Mouse (Mus musculus) neural tube, embryonic 13.5 days (tissue): ENCODE data around the gene Nyap2. TPM values are rescaled to one million over a fixed set of nuclear protein-coding genes. Genes with fewer than 3 reads are reported as not detected.
A peak's percentile ranks its signal among the peaks of the same experiment; 100 is the strongest.

Experiments
- ATAC-seq: fragments of 200-750 bp; cut with Nextera tagmentation; 2 replicates; pipeline ENCODE4 v1.8.0; 2017; ENCODE audit warnings: low read depth, mild to moderate bottlenecking, moderate TSS enrichment, moderate library complexity
- H3K27ac ChIP-seq: fragments of 300-500 bp; sonication (generic); replicated peaks from 2 replicates; pipeline ENCODE4 v1.5.1; 2015; ENCODE audit warnings: moderate library complexity, mild to moderate bottlenecking, inconsistent platforms
- H3K27me3 ChIP-seq: fragments of 300-500 bp; sonication (generic); 2 replicates; pipeline ENCODE4 v1.6.1; 2015; ENCODE audit warnings: mild to moderate bottlenecking, inconsistent platforms
- H3K36me3 ChIP-seq: fragments of 300-500 bp; sonication (generic); 2 replicates; pipeline ENCODE4 v1.6.1; 2015; ENCODE audit warnings: mild to moderate bottlenecking, inconsistent platforms
- H3K4me1 ChIP-seq: fragments of 300-500 bp; sonication (generic); replicated peaks from 2 replicates; pipeline ENCODE4 v1.6.1; 2015; ENCODE audit warnings: inconsistent platforms
- H3K4me2 ChIP-seq: fragments of 300-500 bp; sonication (generic); 2 replicates; pipeline ENCODE4 v1.6.1; 2015; ENCODE audit warnings: inconsistent platforms, mild to moderate bottlenecking, moderate library complexity
- H3K4me3 ChIP-seq: fragments of 300-500 bp; sonication (generic); 2 replicates; pipeline ENCODE4 v1.5.1; 2015; ENCODE audit warnings: mild to moderate bottlenecking, inconsistent platforms
- H3K9ac ChIP-seq: fragments of 300-500 bp; sonication (generic); 2 replicates; pipeline ENCODE4 v1.6.1; 2015; ENCODE audit warnings: moderate library complexity, mild to moderate bottlenecking, inconsistent platforms
- H3K9me3 ChIP-seq: fragments of 300-500 bp; sonication (generic); 2 replicates; pipeline ENCODE4 v1.6.1; 2016; ENCODE audit warnings: inconsistent platforms
- WGBS: fragments of 180-500 bp; shearing (Covaris S2); methylation state at CpG from one replicate; pipeline ENCODE4 v1.1.7; 2015; 5-methylcytosine and 5-hydroxymethylcytosine counted together
- polyA plus RNA-seq: library from polyadenylated mRNA; unstranded; fragments of >200 nt; fragmentation: Nextera tagmentation; extraction: Ambion mirVana; gene quantifications from 2 replicates; pipeline ENCODE4 v1.2.1, GENCODE M21; 2015

The Nyap2 gene
- polyA plus RNA-seq, 1 experiment from 2014 or later = 21.4 TPM

DNA sequence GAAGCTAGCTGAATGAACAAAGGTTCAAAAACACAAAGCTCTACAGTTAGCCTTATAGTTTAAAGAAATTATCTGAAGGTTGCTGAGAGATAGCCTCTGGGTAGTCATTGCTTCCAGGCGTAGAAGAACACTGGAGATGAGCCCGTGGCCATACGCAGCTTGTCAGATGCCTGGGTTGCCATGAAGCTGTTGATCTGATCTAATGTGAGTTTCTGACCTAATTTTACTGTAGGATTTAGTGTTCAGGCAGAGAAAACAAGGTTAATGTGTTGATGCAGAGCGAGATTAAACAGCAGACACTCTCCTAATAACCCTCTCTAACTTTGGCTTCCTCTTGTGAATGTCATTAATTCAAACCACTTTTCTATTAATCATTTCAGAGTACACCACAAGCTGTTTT is 16.1 kb downstream of the Nyap2 start:
- Histone ChIP-seq H3K36me3 (no peaks in the 10 kb centered on the region), H3K4me1 (peaks cover 6% of the 10 kb centered on the region; the same call in 1 of the 2 replicates), H3K4me3 (no peak overlapping the region), H3K9me3 (no peaks in the 10 kb centered on the region), H3K27me3 (no peaks in the 10 kb centered on the region), H3K9ac (no peak overlapping the region), H3K27ac (no peak overlapping the region), H3K4me2 (no peak overlapping the region)
- WGBS = 82% methylated on average over 4 of the region's 4 CpGs
- no peak for ATAC-seq

DNA sequence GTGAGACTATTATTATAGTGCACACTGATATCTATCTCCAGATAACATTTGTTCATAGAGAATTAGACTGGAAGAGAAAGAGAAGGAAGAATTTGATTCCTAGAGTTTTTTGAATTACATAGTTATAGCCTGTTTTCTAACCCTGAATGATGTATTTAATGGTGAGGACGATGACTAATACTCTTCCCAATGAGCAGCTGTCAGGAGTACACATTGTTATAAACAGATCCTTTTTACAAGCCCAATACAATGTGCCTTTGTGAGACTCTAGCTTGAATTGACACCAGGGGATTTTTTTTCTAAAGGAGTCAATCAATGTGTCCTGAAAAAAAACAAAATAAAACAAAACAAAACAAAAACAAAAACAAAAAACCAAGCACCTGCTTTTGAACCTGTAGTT is 22.2 kb downstream of the Nyap2 start:
- WGBS = 14% methylated on average over 1 of the region's 1 CpGs
- no peak overlapping the region for H3K4me3 ChIP-seq
- ATAC-seq = no peak
- H3K9me3 ChIP-seq = no peaks in the 10 kb centered on the region
- H3K36me3 ChIP-seq = no peaks in the 10 kb centered on the region
- H3K27ac ChIP-seq = no peak overlapping the region
- H3K4me1 ChIP-seq = 0 out of 2 replicates have a peak, but pooled peaks cover 11% of the 10 kb centered on the region
- no peak overlapping the region for H3K9ac ChIP-seq
- H3K4me2 ChIP-seq = no peak overlapping the region
- H3K27me3 ChIP-seq = no peaks in the 10 kb centered on the region

DNA sequence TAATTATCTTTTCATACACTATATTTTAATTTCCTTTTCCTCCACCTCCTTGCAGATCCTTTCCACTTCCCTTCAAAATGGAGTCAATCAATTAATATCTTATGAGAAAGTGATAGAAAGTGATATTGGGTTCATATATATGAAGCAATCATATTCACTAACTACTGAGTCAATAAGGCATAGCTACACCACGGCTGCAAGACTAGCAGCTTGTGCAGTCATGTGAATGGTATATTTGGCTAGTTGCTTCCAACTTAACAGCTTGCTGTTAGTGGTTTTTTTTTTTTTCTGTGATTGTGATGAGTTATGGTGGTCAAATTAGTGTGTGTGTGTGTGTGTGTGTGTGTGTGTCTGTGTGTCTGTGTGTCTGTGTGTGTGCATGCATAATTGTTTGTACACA is 25.0 kb downstream of the Nyap2 start:
- Histone ChIP-seq H3K9ac (no peak overlapping the region), H3K4me2 (no peak overlapping the region), H3K27ac (no peak overlapping the region), H3K9me3 (no peaks in the 10 kb centered on the region), H3K36me3 (no peaks in the 10 kb centered on the region), H3K4me1 (0 out of 2 replicates have a peak, but pooled peaks cover 8% of the 10 kb centered on the region), H3K27me3 (no peaks in the 10 kb centered on the region), H3K4me3 (no peak overlapping the region)
- 63% methylated on average over 1 of the region's 1 CpGs for WGBS
- ATAC-seq = no peak

DNA sequence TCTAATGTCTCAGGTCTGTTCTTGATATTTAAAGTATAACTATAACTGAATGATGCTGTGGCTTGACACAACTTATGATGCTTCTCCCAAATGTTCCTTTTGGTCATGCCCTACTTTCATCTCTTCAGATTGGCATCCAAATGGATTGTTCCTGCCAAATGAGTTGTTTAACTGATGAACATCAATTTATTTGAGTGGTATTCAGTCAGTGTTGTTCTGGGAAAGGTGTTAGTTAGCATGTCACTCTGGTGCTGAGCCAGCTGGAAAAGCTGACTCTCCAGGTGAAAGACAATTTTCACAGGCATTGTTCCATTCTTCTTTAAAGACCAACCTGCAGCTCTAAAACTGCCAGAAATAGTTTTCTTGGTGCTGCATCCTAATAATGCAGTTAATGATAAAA is 43.0 kb downstream of the Nyap2 start:
- ATAC-seq = no peak
- H3K9me3 ChIP-seq = no peaks in the 10 kb centered on the region
- H3K27me3 ChIP-seq = no peaks in the 10 kb centered on the region
- no peak overlapping the region for H3K27ac ChIP-seq
- H3K4me1 ChIP-seq = no peaks in the 10 kb centered on the region
- H3K36me3 ChIP-seq = no peaks in the 10 kb centered on the region
- H3K4me2 ChIP-seq = no peak overlapping the region
- no peak overlapping the region for H3K9ac ChIP-seq
- H3K4me3 ChIP-seq = no peak overlapping the region

DNA sequence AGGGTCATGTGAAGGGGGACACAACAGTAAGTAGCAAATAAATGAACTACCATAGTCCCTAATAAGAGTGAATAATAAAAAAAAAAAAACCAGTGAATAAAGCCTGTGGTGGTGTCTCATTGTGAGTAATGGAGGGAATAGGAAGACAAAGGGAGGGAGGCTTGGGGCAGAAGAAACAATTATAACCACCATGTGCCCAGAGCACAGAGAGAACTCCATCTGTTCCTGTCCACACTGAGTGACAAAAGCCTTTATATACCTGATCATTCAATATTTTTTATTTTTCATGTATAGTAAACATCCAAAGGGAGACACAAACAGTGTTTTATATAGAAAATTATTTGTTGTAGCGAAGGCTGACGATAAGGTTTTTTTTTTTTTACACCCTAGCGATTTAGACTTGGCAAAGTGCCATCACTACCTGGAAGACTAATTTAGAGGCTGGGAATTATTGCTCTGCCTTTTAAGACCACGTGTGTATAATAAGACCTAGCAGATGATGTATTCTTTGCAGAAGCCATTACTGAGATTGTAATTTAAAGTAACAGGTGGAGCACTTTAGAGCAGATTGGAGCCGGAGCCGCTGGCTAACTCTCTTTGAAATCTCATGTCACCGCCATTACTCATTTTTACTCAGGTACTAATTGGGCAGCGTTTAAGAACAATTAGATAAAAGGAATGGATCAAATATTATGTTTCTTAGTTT is 55.4 kb downstream of the Nyap2 start:
- H3K4me1 ChIP-seq = 0 out of 2 replicates have a peak, but pooled peaks cover 9% of the 10 kb centered on the region
- H3K4me2 ChIP-seq = no peak overlapping the region
- peak; percentile 79 for ATAC-seq
- H3K36me3 ChIP-seq = no peaks in the 10 kb centered on the region
- no peaks in the 10 kb centered on the region for H3K9me3 ChIP-seq
- H3K4me3 ChIP-seq = no peak overlapping the region
- H3K27ac ChIP-seq = 0 out of 2 replicates have a peak overlapping the region, but pooled peaks have one; percentile 46
- H3K9ac ChIP-seq = no peak overlapping the region
- no peaks in the 10 kb centered on the region for H3K27me3 ChIP-seq
- WGBS = 54% methylated on average over 8 of the region's 8 CpGs

DNA sequence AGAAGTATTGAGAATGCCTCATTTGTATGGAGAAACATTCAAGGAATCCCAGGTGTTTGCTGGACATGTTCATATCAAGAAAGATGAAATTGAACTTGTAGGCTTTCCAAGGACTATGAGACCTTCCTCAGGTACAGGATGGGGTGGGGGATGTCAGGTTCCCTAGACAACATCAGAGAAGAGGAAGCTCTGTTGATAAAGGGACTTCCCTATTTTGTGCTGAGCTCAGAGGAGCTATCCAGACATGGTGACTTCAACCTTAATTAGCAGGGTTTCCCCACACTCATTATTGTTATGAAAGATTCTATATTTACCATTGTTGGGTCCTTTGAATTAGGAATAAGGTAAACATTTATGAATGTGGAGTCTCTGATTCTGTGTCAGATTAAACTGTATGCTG is 67.1 kb downstream of the Nyap2 start:
- H3K27me3 ChIP-seq = no peaks in the 10 kb centered on the region
- no peak for ATAC-seq

DNA sequence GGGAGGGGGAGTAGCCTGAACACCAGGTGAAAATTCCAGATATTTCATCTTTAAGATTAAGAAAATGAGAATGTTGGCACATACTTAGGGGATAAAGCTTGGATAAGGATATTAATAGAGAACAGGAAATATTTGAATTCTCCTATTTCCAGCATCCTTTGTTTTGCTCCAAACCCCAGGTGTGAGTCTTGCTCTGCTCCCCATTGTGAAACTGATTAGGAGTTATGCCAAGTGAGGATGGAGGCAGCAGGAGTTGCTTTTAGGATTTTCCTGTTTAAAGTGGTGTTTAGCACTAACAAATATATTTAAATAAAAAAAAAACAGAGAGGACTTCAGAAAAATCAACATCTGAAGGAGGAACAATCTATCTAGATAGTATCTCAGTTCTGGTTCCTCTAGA is 68.8 kb downstream of the Nyap2 start:
- no peak overlapping the region for H3K4me2 ChIP-seq
- H3K9me3 ChIP-seq = no peaks in the 10 kb centered on the region
- H3K4me1 ChIP-seq = no peaks in the 10 kb centered on the region
- H3K27ac ChIP-seq = no peak overlapping the region
- no peaks in the 10 kb centered on the region for H3K27me3 ChIP-seq
- H3K36me3 ChIP-seq = no peaks in the 10 kb centered on the region
- H3K9ac ChIP-seq = no peak overlapping the region
- H3K4me3 ChIP-seq = no peak overlapping the region
- no peak for ATAC-seq

More for the DNA sequence above, 67.1 kb downstream of the Nyap2 start:
- H3K4me1 ChIP-seq = no peaks in the 10 kb centered on the region
- no peak overlapping the region for H3K27ac ChIP-seq
- H3K4me2 ChIP-seq = no peak overlapping the region
- no peak overlapping the region for H3K4me3 ChIP-seq
- no peaks in the 10 kb centered on the region for H3K36me3 ChIP-seq
- no peak overlapping the region for H3K9ac ChIP-seq
- H3K9me3 ChIP-seq = no peaks in the 10 kb centered on the region

DNA sequence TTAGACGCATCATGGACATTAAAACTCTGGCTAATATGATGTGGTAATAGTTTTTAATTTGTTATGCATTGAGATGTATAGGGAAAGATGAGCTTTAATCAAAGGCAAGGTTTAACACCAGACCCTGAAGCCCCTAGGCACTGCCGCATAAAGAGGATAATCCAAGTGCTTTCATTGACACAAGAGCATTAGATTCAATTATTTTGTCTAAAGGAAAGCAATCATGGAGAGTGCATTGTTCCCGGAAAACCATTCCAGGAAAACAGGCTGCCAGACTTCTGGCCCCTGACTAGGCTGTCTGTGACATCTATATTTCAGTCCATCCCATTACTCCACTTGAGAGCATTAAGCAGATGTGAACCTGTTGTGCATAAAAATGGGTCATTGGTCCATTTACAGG is 92.5 kb downstream of the Nyap2 start:
- no peak overlapping the region for H3K4me3 ChIP-seq
- H3K27me3 ChIP-seq = no peaks in the 10 kb centered on the region
- ATAC-seq = no peak
- no peak overlapping the region for H3K4me2 ChIP-seq
- no peak overlapping the region for H3K27ac ChIP-seq
- H3K9me3 ChIP-seq = no peaks in the 10 kb centered on the region
- 36% methylated on average over 3 of the region's 3 CpGs for WGBS
- H3K9ac ChIP-seq = no peak overlapping the region
- no peaks in the 10 kb centered on the region for H3K36me3 ChIP-seq
- peaks cover 6% of the 10 kb centered on the region; the same call in 1 of the 2 replicates for H3K4me1 ChIP-seq

DNA sequence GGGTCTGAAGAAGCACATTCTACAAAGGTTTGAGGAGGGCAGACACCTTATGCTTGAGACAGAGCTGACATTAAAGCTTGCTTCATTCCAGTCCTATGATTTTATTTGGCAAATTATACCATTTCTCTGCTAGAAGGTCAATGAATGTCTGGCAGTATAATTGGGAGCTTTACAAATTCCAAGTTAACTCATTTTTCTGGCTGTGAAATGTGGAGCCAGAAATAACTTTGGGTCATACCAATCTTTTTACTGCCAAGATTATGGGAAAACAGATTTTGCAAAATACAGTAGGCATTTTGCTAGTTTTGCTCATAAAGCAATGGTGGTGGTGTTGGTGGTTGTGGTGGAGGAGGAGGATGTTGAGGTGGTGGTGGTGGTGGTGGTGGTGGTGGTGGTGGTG is 96.0 kb downstream of the Nyap2 start:
- no peak for ATAC-seq
- Histone ChIP-seq H3K36me3 (no peaks in the 10 kb centered on the region), H3K9ac (no peak overlapping the region), H3K9me3 (no peaks in the 10 kb centered on the region), H3K27ac (no peak overlapping the region), H3K27me3 (no peaks in the 10 kb centered on the region), H3K4me2 (no peak overlapping the region), H3K4me3 (no peak overlapping the region), H3K4me1 (peaks cover 6% of the 10 kb centered on the region; the same call in 1 of the 2 replicates)

DNA sequence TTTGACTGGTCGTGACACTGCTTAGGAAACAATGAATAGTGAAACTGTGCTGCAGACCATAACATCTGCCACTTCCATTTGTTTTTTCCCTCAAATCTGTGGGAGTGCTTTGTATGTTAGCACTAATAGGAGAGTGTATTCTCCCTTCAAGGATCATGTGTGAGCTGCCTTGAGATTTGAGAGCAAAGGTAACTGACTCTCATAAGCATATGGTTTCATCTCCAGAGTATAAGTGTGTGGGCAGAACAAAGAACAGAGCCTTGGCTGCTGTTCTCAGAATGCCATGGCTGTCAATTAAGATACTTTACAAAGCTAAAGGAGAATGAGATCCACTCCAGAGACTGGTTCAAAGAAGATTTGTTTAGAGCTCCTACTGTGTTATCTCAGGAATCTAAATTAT is 96.6 kb downstream of the Nyap2 start:
- 76% methylated on average over 1 of the region's 1 CpGs for WGBS
- ATAC-seq = no peak
- Histone ChIP-seq H3K4me2 (no peak overlapping the region), H3K27ac (no peak overlapping the region), H3K27me3 (no peaks in the 10 kb centered on the region), H3K9ac (no peak overlapping the region), H3K9me3 (no peaks in the 10 kb centered on the region), H3K36me3 (no peaks in the 10 kb centered on the region), H3K4me1 (peaks cover 5% of the 10 kb centered on the region; the same call in 1 of the 2 replicates), H3K4me3 (no peak overlapping the region)

DNA sequence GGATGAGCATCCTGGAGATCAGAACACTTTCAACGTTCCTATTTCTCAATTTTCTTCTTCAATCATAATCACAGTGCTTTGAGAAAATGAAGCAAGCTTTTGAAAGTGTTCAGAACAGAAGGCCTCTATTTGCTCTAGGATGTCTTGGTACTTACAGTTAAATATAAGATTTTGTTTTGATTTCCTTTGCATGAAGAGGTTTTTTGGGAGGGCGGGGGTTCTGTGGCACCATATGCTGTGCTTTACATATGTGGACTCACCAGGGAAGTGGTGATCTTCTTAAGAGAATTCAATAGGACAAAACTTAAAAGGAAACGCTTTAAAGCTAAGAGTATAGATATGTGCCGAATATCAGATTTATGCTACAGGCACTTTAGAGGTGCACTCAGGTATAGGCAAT is 103.0 kb downstream of the Nyap2 start:
- H3K36me3 ChIP-seq = no peaks in the 10 kb centered on the region
- 92% methylated on average over 4 of the region's 4 CpGs for WGBS

DNA sequence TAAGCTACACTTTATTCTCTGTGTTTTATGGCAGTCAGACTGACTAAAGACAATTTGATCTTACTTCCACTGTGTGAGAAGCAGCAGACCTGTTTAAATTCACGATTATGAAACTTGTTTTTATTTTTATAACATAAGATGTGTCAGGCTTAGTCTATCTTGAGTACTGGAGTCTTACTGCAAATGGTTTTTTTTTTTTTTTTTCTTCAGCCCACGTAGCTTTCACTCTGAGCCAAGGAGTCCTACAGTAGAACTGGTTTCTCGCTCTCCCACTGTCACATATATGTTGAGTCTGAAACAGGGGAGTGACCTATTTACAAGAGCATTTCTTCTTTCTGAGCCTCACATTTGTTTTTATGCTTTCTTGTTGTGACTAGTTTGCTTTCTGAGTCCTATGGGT is 103.9 kb downstream of the Nyap2 start:
- Histone ChIP-seq H3K4me1 (0 out of 2 replicates have a peak, but pooled peaks cover 7% of the 10 kb centered on the region), H3K9me3 (no peaks in the 10 kb centered on the region), H3K4me3 (no peak overlapping the region), H3K36me3 (no peaks in the 10 kb centered on the region), H3K9ac (no peak overlapping the region), H3K27ac (no peak overlapping the region), H3K4me2 (no peak overlapping the region), H3K27me3 (no peaks in the 10 kb centered on the region)
- no peak for ATAC-seq
- 84% methylated on average over 3 of the region's 3 CpGs for whole genome bisulfite sequencing

More for the DNA sequence above, 103.0 kb downstream of the Nyap2 start:
- H3K4me2 ChIP-seq = no peak overlapping the region
- H3K9me3 ChIP-seq = no peaks in the 10 kb centered on the region
- no peak for ATAC-seq
- 0 out of 2 replicates have a peak, but pooled peaks cover 7% of the 10 kb centered on the region for H3K4me1 ChIP-seq
- no peaks in the 10 kb centered on the region for H3K27me3 ChIP-seq
- H3K4me3 ChIP-seq = no peak overlapping the region
- no peak overlapping the region for H3K9ac ChIP-seq
- H3K27ac ChIP-seq = no peak overlapping the region

DNA sequence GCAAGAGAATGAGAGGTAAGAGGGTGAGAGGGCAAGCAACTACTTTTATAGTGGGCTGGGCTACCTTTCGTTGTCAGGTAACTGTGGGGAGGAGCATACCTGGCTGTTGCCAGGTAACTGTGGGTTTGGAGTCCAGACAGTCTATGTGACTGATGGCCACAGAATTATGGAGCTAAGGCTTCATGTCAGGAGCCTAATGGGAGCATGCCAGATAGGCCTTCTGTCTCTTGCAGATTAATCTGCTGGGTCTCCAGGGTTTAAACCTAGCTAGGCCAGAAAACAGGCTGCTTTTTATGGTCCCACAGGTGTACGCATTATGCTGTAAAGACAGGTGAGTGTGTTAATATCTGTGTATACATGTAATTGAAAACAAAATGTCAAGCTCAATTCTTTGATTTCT is 132.8 kb downstream of the Nyap2 start:
- Histone ChIP-seq H3K4me1 (no peaks in the 10 kb centered on the region), H3K27ac (no peak overlapping the region), H3K36me3 (no peaks in the 10 kb centered on the region), H3K9me3 (no peaks in the 10 kb centered on the region), H3K4me3 (no peak overlapping the region), H3K4me2 (no peak overlapping the region), H3K27me3 (no peaks in the 10 kb centered on the region), H3K9ac (no peak overlapping the region)
- ATAC-seq = no peak
- 92% methylated on average over 2 of the region's 2 CpGs for WGBS
